Mouse (Mus musculus): ENCODE measurements at regions not wholly inside any gene's neighbourhood (a gene's known extent, or its start where the extent isn't known, plus 50 kb on each side); places are given as distances from the start of the nearest gene placed in this dataset.

GRCm38 (mm10) chr10:111741301-111741945 is 231.0 kb upstream of the Krr1 start:
- no peak for DNase-seq (ENCODE audit: low read depth, low spot score)

GRCm38 (mm10) chr10:111743291-111743690 is 229.2 kb upstream of the Krr1 start:
- DNase-seq (ENCODE audit: low read depth, low spot score) = no peak

GRCm38 (mm10) chr10:111745116-111745515 is 227.3 kb upstream of the Krr1 start:
- DNase-seq (ENCODE audit: low read depth, low spot score) = no peak

GRCm38 (mm10) chr10:111746067-111746878 is 226.2 kb upstream of the Krr1 start:
- DNase-seq (ENCODE audit: low read depth, low spot score) = no peak

GRCm38 (mm10) chr10:111746879-111747477 is 225.5 kb upstream of the Krr1 start:
- DNase-seq (ENCODE audit: low read depth, low spot score) = no peak

- DNase-seq (ENCODE audit: low read depth, low spot score) = no peak
These were observed 224.0 kb upstream of the Krr1 start for GRCm38 (mm10) chr10:111748482-111748881.

- no peak for DNase-seq (ENCODE audit: low read depth, low spot score)
These were observed 218.8 kb upstream of the Krr1 start for GRCm38 (mm10) chr10:111753646-111754045.

GRCm38 (mm10) chr10:111755964-111756363 is 216.5 kb upstream of the Krr1 start:
- no peak for DNase-seq (ENCODE audit: low read depth, low spot score)

- DNase-seq (ENCODE audit: low read depth, low spot score) = no peak
These were observed 215.9 kb upstream of the Krr1 start for GRCm38 (mm10) chr10:111756528-111756927.

- no peak for DNase-seq (ENCODE audit: low read depth, low spot score)
These were observed 214.8 kb upstream of the Krr1 start for GRCm38 (mm10) chr10:111757689-111758088.

- no peak for DNase-seq (ENCODE audit: low read depth, low spot score)
These were observed 213.0 kb upstream of the Krr1 start for GRCm38 (mm10) chr10:111759505-111759904.

GRCm38 (mm10) chr10:111762751-111763528 is 209.5 kb upstream of the Krr1 start:
- no peak for DNase-seq (ENCODE audit: low read depth, low spot score)

GRCm38 (mm10) chr10:111767011-111767720 is 205.3 kb upstream of the Krr1 start:
- DNase-seq (ENCODE audit: low read depth, low spot score) = no peak

- no peak for DNase-seq (ENCODE audit: low read depth, low spot score)
These were observed 204.5 kb upstream of the Krr1 start for GRCm38 (mm10) chr10:111767813-111768455.

- DNase-seq (ENCODE audit: low read depth, low spot score) = no peak
These were observed 202.9 kb upstream of the Krr1 start for GRCm38 (mm10) chr10:111769486-111770002.

GRCm38 (mm10) chr10:111770027-111770426 is 202.4 kb upstream of the Krr1 start:
- no peak for DNase-seq (ENCODE audit: low read depth, low spot score)

- DNase-seq (ENCODE audit: low read depth, low spot score) = no peak
These were observed 201.5 kb upstream of the Krr1 start for GRCm38 (mm10) chr10:111771010-111771409.

- no peak for DNase-seq (ENCODE audit: low read depth, low spot score)
These were observed 194.9 kb upstream of the Krr1 start for GRCm38 (mm10) chr10:111777559-111777958.

- DNase-seq (ENCODE audit: low read depth, low spot score) = no peak
These were observed 194.4 kb upstream of the Krr1 start for GRCm38 (mm10) chr10:111778111-111778510.

GRCm38 (mm10) chr10:111779956-111780355 is 192.5 kb upstream of the Krr1 start:
- no peak for DNase-seq (ENCODE audit: low read depth, low spot score)
